Mouse (Mus musculus) E14TG2a.4 (cell line): ENCODE data around the gene Zfp799.

Source experiments
- H3K27me3 ChIP-seq: 2 replicates; pipeline ENCODE4 v1.6.1; 2014; ENCODE audit warnings: low read length, control low read depth; ENCODE audit not compliant: insufficient read depth
- H3K36me3 ChIP-seq: 2 replicates; pipeline ENCODE4 v1.6.1; 2014; ENCODE audit warnings: low read length, control low read depth; ENCODE audit not compliant: insufficient read depth
- H3K4me1 ChIP-seq: replicated peaks from 2 replicates; pipeline ENCODE4 v1.6.1; 2014; ENCODE audit warnings: low read depth, low read length, control low read depth
- H3K4me3 ChIP-seq: replicated peaks from 2 replicates; pipeline ENCODE4 v1.5.1; 2014; ENCODE audit warnings: mild to moderate bottlenecking, low read length
- H3K9me3 ChIP-seq: 2 replicates; pipeline ENCODE4 v1.6.1; 2014; ENCODE audit warnings: low read length, control low read depth
- CTCF ChIP-seq: conservative IDR thresholded peaks from 2 replicates; pipeline ENCODE4 v1.5.1; 2014; ENCODE audit warnings: low read length
- NANOG ChIP-seq: IDR thresholded peaks from 2 replicates; pipeline ENCODE4 v1.6.1; 2014; ENCODE audit warnings: borderline replicate concordance, low read length, mixed read lengths
- POU5F1 ChIP-seq: IDR thresholded peaks from 2 replicates; pipeline ENCODE4 v1.6.1; 2014; ENCODE audit warnings: low read length, borderline replicate concordance

The Zfp799 gene

DNA sequence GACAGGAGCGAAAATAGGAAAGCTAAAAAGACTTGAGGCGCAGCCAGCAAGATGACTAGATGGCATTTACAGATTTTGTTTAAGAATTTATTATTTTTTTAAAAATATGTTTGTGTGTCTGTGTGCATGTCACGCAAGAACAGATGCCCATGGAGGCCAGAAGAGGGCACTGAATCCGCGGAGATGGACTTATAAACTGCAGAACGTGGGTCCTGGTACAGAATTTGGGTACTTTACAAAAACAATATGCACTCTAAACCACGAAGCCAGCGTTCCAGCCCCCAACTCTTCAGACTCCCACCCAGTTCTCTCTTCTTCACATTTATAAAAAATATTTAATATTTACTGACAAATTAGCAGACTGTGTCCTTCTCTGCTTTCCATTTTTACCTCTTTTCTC is 40.8 kb downstream of the Zfp799 start:
- H3K27me3 ChIP-seq, result no peaks in the 10 kb centered on the region
- TF ChIP-seq NANOG, result no peak
- no peak for TF ChIP-seq CTCF
- TF ChIP-seq POU5F1, result no peak
- H3K36me3 ChIP-seq, result peaks cover 24% of the 10 kb centered on the region
- peak overlapping the region; percentile 95; the same call in 1 of the 2 replicates for H3K4me3 ChIP-seq
- H3K4me1 ChIP-seq, result peaks cover 38% of the 10 kb centered on the region
- peaks cover 6% of the 10 kb centered on the region; the same call in 1 of the 2 replicates for H3K9me3 ChIP-seq

DNA sequence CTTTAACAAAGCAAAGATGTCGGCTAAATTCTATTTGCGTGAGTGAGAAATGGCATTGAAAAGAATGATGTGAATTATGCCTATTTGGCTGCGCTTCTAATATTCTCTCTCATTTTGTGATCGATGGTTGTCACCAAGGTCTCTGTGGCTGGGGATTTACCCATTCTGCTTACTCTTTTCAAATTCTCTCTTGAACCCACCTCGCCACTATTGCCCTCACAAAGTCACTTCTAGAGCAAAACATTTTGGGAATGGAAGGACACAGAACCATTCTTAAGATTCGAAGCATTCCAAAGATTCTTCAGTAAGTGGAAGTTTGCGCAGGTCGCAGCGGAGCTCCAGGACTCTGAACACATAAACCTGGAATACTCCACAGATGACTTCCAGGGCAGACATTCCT is 41.5 kb downstream of the Zfp799 start:
- TF ChIP-seq NANOG (no peak), CTCF (no peak)
- peaks cover 2% of the 10 kb centered on the region; the same call in 1 of the 2 replicates for H3K9me3 ChIP-seq
- H3K27me3 ChIP-seq, result no peaks in the 10 kb centered on the region
- H3K36me3 ChIP-seq, result peaks cover 31% of the 10 kb centered on the region
- peak overlapping the region; percentile 95 for H3K4me3 ChIP-seq
- peaks cover 43% of the 10 kb centered on the region for H3K4me1 ChIP-seq

DNA sequence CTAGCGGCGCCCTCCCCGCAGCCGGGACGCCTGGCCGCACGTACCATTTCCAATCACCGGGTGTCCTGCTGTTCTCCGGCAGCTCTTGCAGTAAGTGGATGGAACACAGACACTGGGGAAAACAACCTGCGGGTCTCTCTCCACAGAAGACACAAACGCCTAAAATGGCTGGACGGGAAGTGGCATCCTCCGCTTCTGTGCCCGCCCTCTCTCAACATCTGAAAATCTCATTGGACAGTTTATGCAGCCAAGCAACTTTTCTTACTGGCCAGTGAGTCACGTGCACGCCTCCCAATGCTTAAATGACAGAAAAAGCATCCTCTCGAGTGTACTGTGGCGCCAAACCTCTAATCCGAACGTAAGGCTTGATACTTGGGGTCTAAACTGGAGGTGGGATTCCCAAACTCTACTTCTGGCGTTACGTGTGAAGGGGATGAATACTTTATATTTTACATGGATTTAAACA is 41.9 kb downstream of the Zfp799 start, which contains the start of gene Zfp871:
Zfp871 (minus strand) TSS at position 194 of the 466 bp plus-strand sequence.
- Histone ChIP-seq H3K4me3 (peak within 1 kb of the TSS; percentile 95), H3K9me3 (no peaks in the 10 kb centered on the region), H3K4me1 (peaks cover 46% of the 10 kb centered on the region), H3K36me3 (peaks cover 35% of the 10 kb centered on the region), H3K27me3 (no peaks in the 10 kb centered on the region)
- TF ChIP-seq POU5F1, result no peak
- TF ChIP-seq CTCF, result no peak
- no peak for TF ChIP-seq NANOG

DNA sequence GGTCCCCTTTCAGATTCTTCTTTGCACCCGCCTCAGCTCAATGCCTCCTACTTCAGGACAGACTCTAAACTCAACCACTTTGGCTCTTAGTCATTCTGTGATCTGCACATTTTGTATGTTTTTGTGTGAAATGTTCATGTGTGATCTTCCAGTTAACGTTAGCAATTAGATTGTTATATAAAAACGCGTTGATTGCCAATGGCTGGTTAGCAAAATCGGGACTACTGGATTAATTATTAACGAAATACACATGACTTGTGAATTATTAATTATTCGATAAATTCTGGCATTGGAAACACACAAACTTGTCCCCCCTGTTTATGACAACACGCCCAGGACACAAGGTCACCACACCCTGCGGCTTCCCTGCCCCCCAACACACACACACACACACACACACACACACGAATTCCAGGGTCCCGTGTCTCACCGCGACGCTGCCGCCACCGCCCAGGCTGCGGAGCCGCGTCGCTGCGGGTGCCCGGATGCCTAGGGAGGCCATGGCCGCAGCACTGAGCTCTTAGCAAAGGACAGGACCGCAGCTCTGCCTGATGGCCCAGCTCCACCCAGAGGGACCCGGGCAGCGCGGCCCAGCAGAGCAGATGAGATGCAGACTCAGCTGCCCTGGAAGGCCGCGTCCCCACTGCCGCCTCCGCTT is 42.5 kb downstream of the Zfp799 start:
- Histone ChIP-seq H3K36me3 (peaks cover 41% of the 10 kb centered on the region), H3K27me3 (no peaks in the 10 kb centered on the region), H3K9me3 (no peaks in the 10 kb centered on the region), H3K4me1 (peaks cover 46% of the 10 kb centered on the region), H3K4me3 (peak overlapping the region; percentile 95)
- TF ChIP-seq CTCF (no peak), NANOG (no peak), POU5F1 (no peak)

DNA sequence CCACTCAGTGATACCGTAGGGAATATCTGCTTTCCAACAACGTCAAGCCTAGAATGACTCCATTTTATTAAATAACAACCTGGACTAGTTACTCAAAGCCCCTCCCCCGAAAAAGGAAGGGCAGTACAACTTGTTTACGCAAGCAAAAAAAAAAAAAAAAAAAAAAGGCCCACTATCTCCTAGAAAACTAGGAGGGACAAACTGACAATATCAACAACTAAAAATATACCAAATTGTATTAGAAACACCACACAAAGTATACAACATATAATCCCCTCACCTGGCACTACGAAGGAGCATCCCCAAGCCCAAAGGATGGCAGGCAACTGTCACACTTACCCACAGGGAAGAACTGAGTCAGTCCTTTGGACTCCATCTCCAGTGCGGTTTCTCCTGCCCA is 43.1 kb downstream of the Zfp799 start:
- Histone ChIP-seq H3K36me3 (peaks cover 42% of the 10 kb centered on the region), H3K27me3 (no peaks in the 10 kb centered on the region), H3K9me3 (no peaks in the 10 kb centered on the region), H3K4me1 (peaks cover 46% of the 10 kb centered on the region), H3K4me3 (peak overlapping the region; percentile 95)
- TF ChIP-seq CTCF (no peak), POU5F1 (no peak), NANOG (no peak)

DNA sequence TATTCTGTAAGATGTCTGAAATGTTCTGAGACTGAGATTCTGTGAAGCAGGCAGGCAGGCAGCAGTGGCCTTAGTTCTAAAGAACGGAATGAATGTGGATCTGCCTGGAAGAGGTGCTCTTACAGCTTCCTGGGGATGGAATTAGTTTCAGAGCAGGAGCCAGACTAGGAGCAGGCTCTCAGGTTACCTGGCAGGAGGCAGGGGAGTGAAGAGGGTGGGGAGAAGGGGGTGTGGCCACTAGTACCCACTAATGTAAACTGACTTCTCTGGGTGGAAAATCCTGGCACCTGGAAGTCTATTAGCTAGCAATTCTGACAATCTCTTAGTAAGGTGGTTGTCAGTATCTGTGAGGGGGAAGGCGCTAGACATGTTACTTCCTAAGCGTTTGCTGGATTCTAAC is 44.4 kb downstream of the Zfp799 start:
- no peak for TF ChIP-seq CTCF
- TF ChIP-seq NANOG, result no peak
- Histone ChIP-seq H3K4me1 (peaks cover 46% of the 10 kb centered on the region), H3K36me3 (peaks cover 51% of the 10 kb centered on the region), H3K9me3 (no peaks in the 10 kb centered on the region), H3K4me3 (no peak overlapping the region), H3K27me3 (no peaks in the 10 kb centered on the region)

DNA sequence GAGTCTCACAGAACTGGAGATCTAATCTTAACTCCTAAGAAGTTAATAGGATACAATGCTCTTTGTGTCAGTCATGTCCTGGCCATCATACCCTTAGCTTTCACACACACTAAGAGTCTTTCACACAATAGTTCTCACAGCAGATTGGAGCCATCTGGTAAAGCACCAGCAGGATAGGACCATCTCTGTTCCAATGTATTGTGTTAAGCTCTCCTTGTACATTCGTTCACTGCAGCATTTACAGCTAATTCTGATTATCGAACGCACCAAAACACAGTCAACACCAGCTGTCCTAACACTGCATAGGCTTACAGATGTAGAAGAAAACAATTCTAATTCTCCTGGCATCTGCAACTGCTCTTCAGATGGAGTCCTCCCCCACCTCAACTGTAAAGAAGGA is 52.5 kb downstream of the Zfp799 start:
- TF ChIP-seq CTCF (no peak), POU5F1 (no peak), NANOG (no peak)
- Histone ChIP-seq H3K4me1 (peaks cover 24% of the 10 kb centered on the region; the same call in 1 of the 2 replicates), H3K27me3 (no peaks in the 10 kb centered on the region), H3K9me3 (no peaks in the 10 kb centered on the region), H3K4me3 (no peak overlapping the region), H3K36me3 (peaks cover 87% of the 10 kb centered on the region)

DNA sequence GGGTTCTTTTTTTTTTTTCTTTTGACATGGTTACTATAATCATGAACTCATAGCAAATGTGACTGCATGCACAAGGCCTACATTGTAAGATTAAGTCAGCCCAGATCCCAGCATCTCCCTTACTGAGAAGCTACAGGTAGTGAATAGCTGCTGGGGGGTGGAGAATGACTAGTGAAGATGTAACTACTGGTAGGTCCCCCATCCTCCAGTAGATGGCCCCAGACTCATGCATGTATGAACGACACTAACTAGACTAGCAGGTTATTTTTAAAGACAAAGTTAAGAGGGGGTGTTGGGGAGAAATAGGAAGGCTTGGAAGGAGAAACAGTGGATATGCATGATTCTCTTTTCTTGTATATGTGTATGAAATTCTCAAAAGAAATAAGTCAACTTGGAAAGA is 58.8 kb downstream of the Zfp799 start:
- no peak overlapping the region for H3K4me3 ChIP-seq
- H3K36me3 ChIP-seq, result peaks cover 95% of the 10 kb centered on the region
- peak; percentile 41 for TF ChIP-seq CTCF
- TF ChIP-seq NANOG, result no peak
- H3K4me1 ChIP-seq, result peaks cover 30% of the 10 kb centered on the region
- H3K9me3 ChIP-seq, result no peaks in the 10 kb centered on the region
- H3K27me3 ChIP-seq, result no peaks in the 10 kb centered on the region

DNA sequence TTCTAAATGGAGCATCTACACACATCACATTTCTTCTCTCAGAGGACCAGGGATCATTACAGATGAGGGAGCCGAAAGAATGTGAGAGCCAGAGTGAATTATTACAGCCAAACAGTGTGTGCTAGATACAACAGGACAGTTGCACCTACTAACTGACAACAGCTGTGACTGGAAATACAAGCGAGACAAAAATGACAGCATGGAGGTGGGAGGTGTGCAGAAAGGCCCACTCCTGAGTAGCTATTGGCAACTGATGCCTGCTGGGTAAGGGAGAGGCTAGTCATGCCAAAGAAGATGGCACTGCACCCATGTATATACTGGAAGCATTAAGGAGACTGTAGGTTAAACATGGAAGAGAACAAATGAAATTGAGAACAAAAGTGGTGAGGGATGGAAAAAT is 63.6 kb downstream of the Zfp799 start:
- no peak overlapping the region for H3K4me3 ChIP-seq
- TF ChIP-seq NANOG (no peak), POU5F1 (no peak), CTCF (no peak)

More for the DNA sequence above, 63.6 kb downstream of the Zfp799 start:
- Histone ChIP-seq H3K27me3 (no peaks in the 10 kb centered on the region), H3K36me3 (peaks cover 73% of the 10 kb centered on the region), H3K4me1 (peaks cover 11% of the 10 kb centered on the region), H3K9me3 (peaks cover 25% of the 10 kb centered on the region)
